Mouse (Mus musculus) liver, embryonic 14.5 days (tissue): ENCODE measurements around the gene Wbp2. TPM values are rescaled to one million over a fixed set of nuclear protein-coding genes. Genes with fewer than 3 reads are reported as not detected.
A peak's percentile ranks its signal among the peaks of the same experiment; 100 is the strongest.

Experiments used
- ATAC-seq: fragments of 200-750 bp; cut with Nextera tagmentation; 2 replicates; pipeline ENCODE4 v1.8.0; 2017; ENCODE audit warnings: moderate number of reproducible peaks, mild to moderate bottlenecking, moderate library complexity; ENCODE audit not compliant: insufficient read depth
- DNase-seq, 3 experiments: peaks; one replicate each; pipeline ENCODE4 v3.0.0-alpha.2; 2012 to 2013; ENCODE audit warnings: low read depth in 3 of 3, low spot score in 3 of 3
- H3K27ac ChIP-seq: fragments of 300-500 bp; sonication (generic); 2 replicates; pipeline ENCODE4 v1.5.1; 2014; ENCODE audit warnings: moderate library complexity, mild to moderate bottlenecking, control low read depth, inconsistent platforms
- H3K27me3 ChIP-seq: fragments of 300-500 bp; sonication (generic); 2 replicates; pipeline ENCODE4 v1.6.1; 2014; ENCODE audit warnings: mild to moderate bottlenecking, low read length, moderate library complexity; ENCODE audit not compliant: control insufficient read depth, insufficient read depth
- H3K36me3 ChIP-seq: fragments of 300-500 bp; sonication (generic); replicated peaks from 2 replicates; pipeline ENCODE4 v1.6.1; 2014; ENCODE audit warnings: low read depth; ENCODE audit not compliant: control insufficient read depth, insufficient read depth
- H3K4me1 ChIP-seq, 2 experiments: fragments of 200-500 bp in 1 of 2; fragments of 300-500 bp in 1 of 2; sonication (generic) in 1 of 2; replicated peaks; 2 replicates each; pipeline ENCODE4 v1.6.1; 2012 to 2014; ENCODE audit warnings: antibody characterized with exemption in 1 of 2, inconsistent platforms in 1 of 2, low read length in 1 of 2; ENCODE audit not compliant: control insufficient read depth in 2 of 2, insufficient read depth in 2 of 2
- H3K4me2 ChIP-seq: fragments of 300-500 bp; sonication (generic); 2 replicates; pipeline ENCODE4 v1.6.1; 2014; ENCODE audit warnings: low read depth, mild to moderate bottlenecking, control low read depth, moderate library complexity
- H3K4me3 ChIP-seq, 2 experiments: fragments of 200-500 bp in 1 of 2; fragments of 300-500 bp in 1 of 2; sonication (generic) in 1 of 2; 2 replicates each; pipeline ENCODE4 v1.5.1; 2012 to 2014; ENCODE audit warnings: low read depth in 2 of 2, low read length in 2 of 2, mild to moderate bottlenecking in 2 of 2, control low read depth in 1 of 2, inconsistent platforms in 1 of 2, moderate library complexity in 1 of 2; ENCODE audit not compliant: insufficient read depth in 1 of 2
- H3K9ac ChIP-seq: fragments of 300-500 bp; sonication (generic); replicated peaks from 2 replicates; pipeline ENCODE4 v1.6.1; 2014; ENCODE audit warnings: mild to moderate bottlenecking, control low read depth, moderate library complexity
- H3K9me3 ChIP-seq: fragments of 300-500 bp; sonication (generic); 2 replicates; pipeline ENCODE4 v1.6.1; 2016; ENCODE audit warnings: low read length, mixed read lengths; ENCODE audit not compliant: control insufficient read depth
- CTCF ChIP-seq: IDR thresholded peaks from 2 replicates; pipeline ENCODE4 v1.5.1; 2016; ENCODE audit warnings: antibody characterized with exemption, low read depth, control low read depth
- EP300 ChIP-seq: IDR thresholded peaks from 2 replicates; pipeline ENCODE4 v1.6.1; 2016; ENCODE audit warnings: antibody characterized with exemption, low read depth
- WGBS: fragments of 180-500 bp; shearing (Covaris S2); extraction: QIAGEN DNeasy Blood & Tissue Kit; methylation state at CpG from one replicate; pipeline ENCODE4 v1.1.7; 2014; ENCODE audit not compliant: insufficient replicate concordance; 5-methylcytosine and 5-hydroxymethylcytosine counted together
- polyA plus RNA-seq, 2 experiments: library from polyadenylated mRNA; depleted of rRNA in 1 of 2; stranded (reverse) in 1 of 2; unstranded in 1 of 2; fragments of >200 nt; fragmentation: Nextera tagmentation in 1 of 2; extraction: Ambion mirVana in 1 of 2; gene quantifications; 2 replicates each; pipeline versions ENCODE4 v1.2.1 to v1.2.3; 2012 to 2014

Gene Wbp2
- polyA plus RNA-seq, 2 experiments: 46.2 to 74.5 TPM

GRCm38 (mm10) chr11:116101931-116102381 is 15.2 kb upstream of the Wbp2 start:
- ATAC-seq (no peak), DNase-seq (no peak)
- H3K36me3 ChIP-seq: no peaks in the 10 kb centered on the region
- H3K4me1 ChIP-seq: peaks cover 13 to 45% of the 10 kb centered on the region in 2 experiments
- H3K27me3 ChIP-seq: no peaks in the 10 kb centered on the region; the same call in 1 of the 2 replicates
- WGBS: 25% methylated on average over 11 of the region's 11 CpGs
- TF ChIP-seq EP300: no peak
- TF ChIP-seq CTCF: no peak
- H3K9ac ChIP-seq: no peak overlapping the region
- H3K27ac ChIP-seq: no peak overlapping the region
- H3K4me3 ChIP-seq: no peak overlapping the region
- H3K4me2 ChIP-seq: peak overlapping the region; percentile 8; the same call in 1 of the 2 replicates
- no peaks in the 10 kb centered on the region for H3K9me3 ChIP-seq

- WGBS: 71% methylated on average over 7 of the region's 7 CpGs
- Histone ChIP-seq H3K4me3 (no peak overlapping the region), H3K27ac (no peak overlapping the region), H3K9me3 (peaks cover 4% of the 10 kb centered on the region), H3K27me3 (no peaks in the 10 kb centered on the region), H3K4me2 (no peak overlapping the region), H3K9ac (no peak overlapping the region), H3K4me1 (peaks cover 13 to 40% of the 10 kb centered on the region in 2 experiments), H3K36me3 (no peaks in the 10 kb centered on the region)
- DNase-seq (no peak), ATAC-seq (no peak)
- TF ChIP-seq EP300: no peak
- no peak for TF ChIP-seq CTCF
These were observed 14.0 kb upstream of the Wbp2 start for GRCm38 (mm10) chr11:116100839-116101238.

GRCm38 (mm10) chr11:116100385-116100784 is 13.6 kb upstream of the Wbp2 start:
- H3K9ac ChIP-seq: no peak overlapping the region
- ATAC-seq (no peak), DNase-seq (no peak)
- WGBS: 49% methylated on average over 6 of the region's 6 CpGs
- H3K36me3 ChIP-seq: no peaks in the 10 kb centered on the region
- peaks cover 13 to 40% of the 10 kb centered on the region in 2 experiments for H3K4me1 ChIP-seq
- H3K27me3 ChIP-seq: no peaks in the 10 kb centered on the region
- H3K4me2 ChIP-seq: no peak overlapping the region
- H3K9me3 ChIP-seq: peaks cover 4% of the 10 kb centered on the region
- H3K27ac ChIP-seq: no peak overlapping the region
- no peak overlapping the region for H3K4me3 ChIP-seq
- TF ChIP-seq CTCF (no peak), EP300 (no peak)

DNA sequence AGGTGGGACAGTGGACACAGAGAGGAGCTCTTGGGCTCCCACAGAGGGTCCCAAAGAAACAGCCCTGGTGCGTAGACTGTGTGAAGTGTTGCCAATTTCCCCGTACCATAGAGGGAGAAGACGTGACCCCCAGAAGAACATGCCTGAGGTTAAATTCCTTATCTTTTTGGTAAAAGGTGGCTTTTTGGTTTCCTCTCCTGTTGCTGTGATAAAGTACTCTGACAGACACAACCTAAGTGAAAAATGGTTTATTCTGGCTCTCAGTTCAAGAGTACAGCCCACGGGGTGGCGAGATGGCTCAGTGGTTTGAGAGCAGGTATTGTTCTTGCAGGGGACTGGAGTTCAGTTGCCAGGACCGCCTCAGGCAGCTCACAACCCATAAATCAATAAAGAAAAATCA is 12.7 kb upstream of the Wbp2 start:
- ATAC-seq (no peak), DNase-seq (no peak)
- peaks cover 4% of the 10 kb centered on the region for H3K9me3 ChIP-seq
- H3K4me3 ChIP-seq: no peak overlapping the region
- H3K4me1 ChIP-seq: peaks cover 11 to 41% of the 10 kb centered on the region in 2 experiments
- H3K27ac ChIP-seq: no peak overlapping the region
- H3K36me3 ChIP-seq: no peaks in the 10 kb centered on the region
- no peaks in the 10 kb centered on the region for H3K27me3 ChIP-seq
- 26% methylated on average over 6 of the region's 6 CpGs for WGBS
- no peak overlapping the region for H3K9ac ChIP-seq
- H3K4me2 ChIP-seq: no peak overlapping the region
- TF ChIP-seq CTCF (no peak), EP300 (no peak)

GRCm38 (mm10) chr11:116098711-116099460 is 12.1 kb upstream of the Wbp2 start:
- H3K27ac ChIP-seq: no peak overlapping the region
- no peak overlapping the region for H3K9ac ChIP-seq
- H3K4me1 ChIP-seq: peaks cover 10 to 38% of the 10 kb centered on the region in 2 experiments
- TF ChIP-seq CTCF (no peak), EP300 (no peak)
- H3K9me3 ChIP-seq: peaks cover 4% of the 10 kb centered on the region
- no peak overlapping the region for H3K4me2 ChIP-seq
- ATAC-seq (no peak), DNase-seq (no peak)
- 53% methylated on average over 14 of the region's 14 CpGs for WGBS
- no peaks in the 10 kb centered on the region for H3K36me3 ChIP-seq
- no peak overlapping the region for H3K4me3 ChIP-seq
- no peaks in the 10 kb centered on the region for H3K27me3 ChIP-seq
